Mouse (Mus musculus) intestine, embryonic 14.5 days (tissue): Measurements from ENCODE around the gene Pkig. TPM values are rescaled to one million over a fixed set of nuclear protein-coding genes. Genes with fewer than 3 reads are reported as not detected.
"Not testable (repeated sequence)": the region's sequence is repeated elsewhere in the genome, so short reads cannot be mapped to it uniquely, and the experiment has no call there.

Source experiments
- ATAC-seq: fragments of 200-750 bp; cut with Nextera tagmentation; replicated peaks from 2 replicates; pipeline ENCODE4 v1.8.0; 2017; ENCODE audit warnings: low read depth, moderate number of reproducible peaks, moderate TSS enrichment, moderate library complexity; ENCODE audit not compliant: low FRiP score, low TSS enrichment
- DNase-seq: peaks from one replicate; pipeline ENCODE4 v3.0.0-alpha.2; 2018; ENCODE audit warnings: low spot score
- H3K27ac ChIP-seq: fragments of 300-500 bp; sonication (generic); 2 replicates; pipeline ENCODE4 v1.5.1; 2014; ENCODE audit warnings: low read depth, mild to moderate bottlenecking, control low read depth
- H3K27me3 ChIP-seq: fragments of 300-500 bp; sonication (generic); replicated peaks from 2 replicates; pipeline ENCODE4 v1.6.1; 2014; ENCODE audit warnings: low read length, control low read depth; ENCODE audit not compliant: control insufficient read depth, insufficient read depth
- H3K36me3 ChIP-seq: fragments of 300-500 bp; sonication (generic); 2 replicates; pipeline ENCODE4 v1.6.1; 2014; ENCODE audit warnings: low read length, control low read depth; ENCODE audit not compliant: control insufficient read depth, insufficient read depth
- H3K4me1 ChIP-seq: fragments of 300-500 bp; sonication (generic); replicated peaks from 2 replicates; pipeline ENCODE4 v1.6.1; 2014; ENCODE audit warnings: low read length, control low read depth, mixed read lengths; ENCODE audit not compliant: control insufficient read depth, insufficient read depth
- H3K4me2 ChIP-seq: fragments of 300-500 bp; sonication (generic); 2 replicates; pipeline ENCODE4 v1.6.1; 2014; ENCODE audit warnings: low read length
- H3K4me3 ChIP-seq: fragments of 300-500 bp; sonication (generic); 2 replicates; pipeline ENCODE4 v1.5.1; 2014; ENCODE audit warnings: low read depth, low read length, control low read depth, mixed read lengths
- H3K9ac ChIP-seq: fragments of 300-500 bp; sonication (generic); 2 replicates; pipeline ENCODE4 v1.6.1; 2014; ENCODE audit warnings: mild to moderate bottlenecking, low read length
- H3K9me3 ChIP-seq: fragments of 300-500 bp; sonication (generic); 2 replicates; pipeline ENCODE4 v1.6.1; 2016; ENCODE audit warnings: low read length, control low read depth; ENCODE audit not compliant: control insufficient read depth
- WGBS: fragments of 180-500 bp; shearing (Covaris S2); extraction: QIAGEN DNeasy Blood & Tissue Kit; methylation state at CpG from one replicate; pipeline ENCODE4 v1.1.7; 2014; 5-methylcytosine and 5-hydroxymethylcytosine counted together
- polyA plus RNA-seq: library from polyadenylated mRNA; unstranded; fragments of >200 nt; fragmentation: Nextera tagmentation; extraction: Ambion mirVana; gene quantifications from 2 replicates; pipeline ENCODE4 v1.2.1, GENCODE M21; 2014

Gene Pkig
- polyA plus RNA-seq, 1 experiment from 2014 or later: 130 TPM

GRCm38 (mm10) chr2:163676745-163677144 lies 18.6 kb downstream of the Pkig start:
- Histone ChIP-seq H3K9ac (no peak overlapping the region), H3K36me3 (no peaks in the 10 kb centered on the region), H3K27ac (no peak overlapping the region), H3K27me3 (no peaks in the 10 kb centered on the region), H3K4me1 (peaks cover 31% of the 10 kb centered on the region), H3K4me2 (no peak overlapping the region), H3K9me3 (no peaks in the 10 kb centered on the region), H3K4me3 (no peak overlapping the region)
- DNase-seq (peak; percentile 48), ATAC-seq (no peak)
- 93% methylated on average over 3 of the region's 3 CpGs for WGBS

- no peaks in the 10 kb centered on the region for H3K27me3 ChIP-seq
- H3K4me3 ChIP-seq: no peak overlapping the region
- no peak overlapping the region for H3K4me2 ChIP-seq
- 74% methylated on average over 2 of the region's 2 CpGs for WGBS
- H3K27ac ChIP-seq: no peak overlapping the region
- no peak for DNase-seq
- peaks cover 36% of the 10 kb centered on the region for H3K4me1 ChIP-seq
- H3K9me3 ChIP-seq: no peaks in the 10 kb centered on the region
- ATAC-seq: no peak
- H3K9ac ChIP-seq: no peak overlapping the region
- H3K36me3 ChIP-seq: no peaks in the 10 kb centered on the region
These were observed 24.2 kb downstream of the Pkig start for GRCm38 (mm10) chr2:163682344-163682743.

- ATAC-seq: no peak
- Histone ChIP-seq H3K4me2 (0 out of 2 replicates have a peak overlapping the region, but pooled peaks have one; percentile 5), H3K9ac (no peak overlapping the region), H3K27ac (peak overlapping the region; percentile 51; the same call in 1 of the 2 replicates), H3K9me3 (no peaks in the 10 kb centered on the region), H3K4me3 (no peak overlapping the region), H3K36me3 (no peaks in the 10 kb centered on the region), H3K27me3 (no peaks in the 10 kb centered on the region), H3K4me1 (peaks cover 38% of the 10 kb centered on the region)
- no peak for DNase-seq
- 15% methylated on average over 4 of the region's 4 CpGs for WGBS
These were observed 27.1 kb downstream of the Pkig start for GRCm38 (mm10) chr2:163685287-163685686.

GRCm38 (mm10) chr2:163685761-163686200 lies 27.6 kb downstream of the Pkig start:
- DNase-seq: no peak
- H3K9ac ChIP-seq: no peak overlapping the region
- H3K4me2 ChIP-seq: peak overlapping the region; percentile 5; the same call in 1 of the 2 replicates

GRCm38 (mm10) chr2:163686233-163686632 lies 28.0 kb downstream of the Pkig start:
- Histone ChIP-seq H3K4me1 (peaks cover 40% of the 10 kb centered on the region), H3K9me3 (no peaks in the 10 kb centered on the region), H3K27ac (peak overlapping the region; percentile 4; the same call in 1 of the 2 replicates), H3K36me3 (no peaks in the 10 kb centered on the region), H3K9ac (no peak overlapping the region), H3K27me3 (no peaks in the 10 kb centered on the region), H3K4me2 (peak overlapping the region; percentile 5; the same call in 1 of the 2 replicates), H3K4me3 (no peak overlapping the region)
- DNase-seq (no peak), ATAC-seq (no peak)
- WGBS: 51% methylated on average over 5 of the region's 5 CpGs

More at GRCm38 (mm10) chr2:163685761-163686200, 27.6 kb downstream of the Pkig start:
- H3K4me1 ChIP-seq: peaks cover 40% of the 10 kb centered on the region
- no peaks in the 10 kb centered on the region for H3K36me3 ChIP-seq
- WGBS: 22% methylated on average over 6 of the region's 6 CpGs
- no peaks in the 10 kb centered on the region for H3K9me3 ChIP-seq
- H3K4me3 ChIP-seq: no peak overlapping the region
- no peaks in the 10 kb centered on the region for H3K27me3 ChIP-seq
- peak overlapping the region; percentile 4; the same call in 1 of the 2 replicates for H3K27ac ChIP-seq
- ATAC-seq: 0 out of 2 replicates have a peak, but pooled peaks have one; percentile 40

- Histone ChIP-seq H3K27me3 (no peaks in the 10 kb centered on the region), H3K9ac (no peak overlapping the region), H3K36me3 (no peaks in the 10 kb centered on the region), H3K9me3 (no peaks in the 10 kb centered on the region), H3K4me3 (no peak overlapping the region), H3K27ac (no peak overlapping the region), H3K4me2 (no peak overlapping the region), H3K4me1 (peaks cover 42% of the 10 kb centered on the region)
- WGBS: 60% methylated on average over 3 of the region's 3 CpGs
- ATAC-seq (no peak), DNase-seq (no peak)
These were observed 28.7 kb downstream of the Pkig start for GRCm38 (mm10) chr2:163686886-163687285.

GRCm38 (mm10) chr2:163688377-163688776 lies 30.2 kb downstream of the Pkig start:
- H3K4me3 ChIP-seq, ATAC-seq, H3K36me3 ChIP-seq, H3K27me3 ChIP-seq, DNase-seq, H3K27ac ChIP-seq, H3K4me2 ChIP-seq, H3K9ac ChIP-seq, H3K9me3 ChIP-seq: not testable (repeated sequence)
- 96% methylated on average over 1 of the region's 1 CpGs for WGBS
- peaks cover 42% of the 10 kb centered on the region for H3K4me1 ChIP-seq

GRCm38 (mm10) chr2:163689771-163690170 lies 31.6 kb downstream of the Pkig start:
- ATAC-seq: no peak
- no peak overlapping the region for H3K9ac ChIP-seq
- H3K27me3 ChIP-seq: no peaks in the 10 kb centered on the region
- H3K9me3 ChIP-seq: no peaks in the 10 kb centered on the region
- H3K4me3 ChIP-seq: no peak overlapping the region
- H3K27ac ChIP-seq: no peak overlapping the region
- peaks cover 50% of the 10 kb centered on the region for H3K4me1 ChIP-seq
- no peaks in the 10 kb centered on the region for H3K36me3 ChIP-seq
- DNase-seq: no peak
- no peak overlapping the region for H3K4me2 ChIP-seq
- 70% methylated on average over 3 of the region's 3 CpGs for WGBS
